Mouse (Mus musculus) stomach, embryonic 14.5 days (tissue): ENCODE measurements around the gene Pde4b. TPM values are rescaled to one million over a fixed set of nuclear protein-coding genes. Genes with fewer than 3 reads are reported as not detected.

Experiments
- ATAC-seq: fragments of 200-750 bp; cut with Nextera tagmentation; 2 replicates; pipeline ENCODE4 v1.8.0; 2017; ENCODE audit warnings: low read depth, moderate TSS enrichment; ENCODE audit not compliant: insufficient number of reproducible peaks, insufficient read depth, low FRiP score
- H3K27ac ChIP-seq: fragments of 300-500 bp; sonication (generic); 2 replicates; pipeline ENCODE4 v1.5.1; 2014; ENCODE audit warnings: mild to moderate bottlenecking, low read length, moderate library complexity, mixed read lengths
- H3K27me3 ChIP-seq: fragments of 300-500 bp; sonication (generic); 2 replicates; pipeline ENCODE4 v1.6.1; 2014; ENCODE audit warnings: low read length, control low read depth, mixed read lengths; ENCODE audit not compliant: control insufficient read depth, insufficient read depth
- H3K36me3 ChIP-seq: fragments of 300-500 bp; sonication (generic); 2 replicates; pipeline ENCODE4 v1.6.1; 2014; ENCODE audit warnings: mild to moderate bottlenecking, control low read depth, low read length, moderate library complexity, mixed read lengths; ENCODE audit not compliant: control insufficient read depth, insufficient read depth
- H3K4me1 ChIP-seq: fragments of 300-500 bp; sonication (generic); 2 replicates; pipeline ENCODE4 v1.6.1; 2014; ENCODE audit warnings: low read length, control low read depth, mixed read lengths; ENCODE audit not compliant: control insufficient read depth, insufficient read depth
- H3K4me2 ChIP-seq: fragments of 300-500 bp; sonication (generic); replicated peaks from 2 replicates; pipeline ENCODE4 v1.6.1; 2014; ENCODE audit warnings: low read depth, low read length, control low read depth
- H3K4me3 ChIP-seq: fragments of 300-500 bp; sonication (generic); 2 replicates; pipeline ENCODE4 v1.5.1; 2014; ENCODE audit warnings: low read depth, low read length, control low read depth
- H3K9ac ChIP-seq: fragments of 300-500 bp; sonication (generic); replicated peaks from 2 replicates; pipeline ENCODE4 v1.6.1; 2014; ENCODE audit warnings: low read depth, mild to moderate bottlenecking, control low read depth, low read length, moderate library complexity, mixed read lengths
- H3K9me3 ChIP-seq: fragments of 300-500 bp; sonication (generic); 2 replicates; pipeline ENCODE4 v1.6.1; 2016; ENCODE audit warnings: low read depth, low read length, control low read depth; ENCODE audit not compliant: control insufficient read depth
- WGBS: fragments of 180-500 bp; shearing (Covaris S2); extraction: QIAGEN DNeasy Blood & Tissue Kit; methylation state at CpG from one replicate; pipeline ENCODE4 v1.1.7; 2014; 5-methylcytosine and 5-hydroxymethylcytosine counted together
- polyA plus RNA-seq: library from polyadenylated mRNA; unstranded; fragments of >200 nt; fragmentation: Nextera tagmentation; extraction: Ambion mirVana; gene quantifications from 2 replicates; pipeline ENCODE4 v1.2.1, GENCODE M21; 2014

Gene Pde4b
- polyA plus RNA-seq, 1 experiment from 2014 or later: 16.5 TPM

DNA sequence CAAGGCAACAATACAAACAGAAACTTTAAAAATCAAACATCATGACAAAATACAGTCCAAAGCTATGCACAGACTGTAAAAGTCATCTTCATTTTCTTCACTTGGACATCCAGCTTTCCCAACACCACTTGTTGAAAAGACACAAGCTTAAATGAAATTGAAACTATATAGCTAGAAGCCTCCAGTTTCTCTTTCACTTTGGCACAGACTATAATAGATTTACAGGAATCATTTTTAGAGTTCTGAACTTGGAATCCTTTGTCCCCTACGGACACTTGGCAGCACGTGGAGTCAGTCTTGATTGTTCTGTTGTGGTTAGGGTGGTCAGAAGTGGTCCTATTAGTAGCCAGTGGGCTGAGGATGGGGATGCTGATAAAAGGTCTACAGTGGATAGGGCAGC, 191.6 kb downstream of the Pde4b start:
- no peak overlapping the region for H3K9ac ChIP-seq
- 86% methylated on average over 2 of the region's 2 CpGs for WGBS
- no peaks in the 10 kb centered on the region for H3K9me3 ChIP-seq
- no peaks in the 10 kb centered on the region for H3K4me1 ChIP-seq
- ATAC-seq: no peak
- H3K4me3 ChIP-seq: no peak overlapping the region
- H3K36me3 ChIP-seq: no peaks in the 10 kb centered on the region
- H3K27me3 ChIP-seq: no peaks in the 10 kb centered on the region
- no peak overlapping the region for H3K4me2 ChIP-seq
- H3K27ac ChIP-seq: no peak overlapping the region

DNA sequence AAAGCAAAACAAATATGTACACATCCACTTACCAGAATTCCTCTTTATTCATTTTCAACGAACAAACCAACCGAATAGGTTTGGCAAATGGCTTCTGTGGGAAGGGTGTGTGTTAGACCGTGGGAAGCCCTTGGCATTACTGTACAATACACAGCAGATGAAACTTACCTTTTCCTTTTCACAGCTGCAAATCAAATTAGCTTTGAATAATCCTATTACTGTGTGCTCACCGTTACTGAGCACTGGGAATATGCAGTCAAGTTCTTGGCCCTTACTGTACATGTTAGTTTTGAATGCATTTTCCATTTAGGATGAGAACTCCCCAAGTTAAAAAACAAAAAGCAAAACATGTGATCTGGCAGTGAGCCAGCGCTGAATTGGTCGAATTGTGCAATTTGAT, 199.8 kb downstream of the Pde4b start:
- H3K27ac ChIP-seq: no peak overlapping the region
- no peak overlapping the region for H3K4me3 ChIP-seq
- H3K36me3 ChIP-seq: no peaks in the 10 kb centered on the region
- no peak for ATAC-seq
- no peaks in the 10 kb centered on the region for H3K9me3 ChIP-seq
- WGBS: 69% methylated on average over 6 of the region's 6 CpGs
- H3K4me1 ChIP-seq: no peaks in the 10 kb centered on the region
- H3K27me3 ChIP-seq: no peaks in the 10 kb centered on the region
- no peak overlapping the region for H3K4me2 ChIP-seq
- H3K9ac ChIP-seq: no peak overlapping the region

DNA sequence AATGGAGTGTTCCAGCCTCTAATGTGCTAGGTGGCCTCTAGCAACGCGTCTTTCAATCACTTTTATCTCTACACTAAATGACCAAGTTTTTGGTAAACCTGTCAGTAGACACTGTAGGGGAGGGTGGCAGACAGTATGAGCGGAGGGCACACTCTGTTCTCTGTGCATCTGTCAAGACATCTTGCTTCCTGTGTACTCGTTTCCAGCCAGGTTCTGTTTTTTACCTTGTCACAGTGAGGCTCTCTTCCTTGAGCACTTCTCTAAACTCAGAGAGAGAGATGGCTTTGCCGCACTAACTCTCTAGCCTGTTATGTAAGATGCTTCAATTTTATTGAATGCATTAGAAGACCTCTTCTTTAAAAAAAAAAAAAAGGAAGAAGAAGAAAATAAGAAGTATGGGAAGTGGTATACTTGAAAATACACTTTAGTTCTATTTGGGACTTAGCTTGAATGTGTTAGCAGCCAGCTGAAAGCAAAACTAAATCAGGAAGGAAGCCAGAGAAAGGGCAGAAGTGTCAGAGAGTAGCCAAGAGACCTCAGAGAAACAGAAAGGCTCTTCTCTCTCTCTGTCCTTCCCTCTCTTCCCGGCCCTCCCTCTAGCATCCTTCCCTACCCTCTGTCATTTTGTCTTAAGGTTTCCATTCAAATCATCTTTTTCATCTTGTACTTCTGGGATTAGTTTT, 202.8 kb downstream of the Pde4b start:
- Histone ChIP-seq H3K4me2 (no peak overlapping the region), H3K36me3 (no peaks in the 10 kb centered on the region), H3K27ac (no peak overlapping the region), H3K27me3 (no peaks in the 10 kb centered on the region), H3K4me1 (no peaks in the 10 kb centered on the region), H3K9me3 (no peaks in the 10 kb centered on the region), H3K4me3 (no peak overlapping the region), H3K9ac (no peak overlapping the region)
- WGBS: 70% methylated on average over 6 of the region's 6 CpGs
- no peak for ATAC-seq

DNA sequence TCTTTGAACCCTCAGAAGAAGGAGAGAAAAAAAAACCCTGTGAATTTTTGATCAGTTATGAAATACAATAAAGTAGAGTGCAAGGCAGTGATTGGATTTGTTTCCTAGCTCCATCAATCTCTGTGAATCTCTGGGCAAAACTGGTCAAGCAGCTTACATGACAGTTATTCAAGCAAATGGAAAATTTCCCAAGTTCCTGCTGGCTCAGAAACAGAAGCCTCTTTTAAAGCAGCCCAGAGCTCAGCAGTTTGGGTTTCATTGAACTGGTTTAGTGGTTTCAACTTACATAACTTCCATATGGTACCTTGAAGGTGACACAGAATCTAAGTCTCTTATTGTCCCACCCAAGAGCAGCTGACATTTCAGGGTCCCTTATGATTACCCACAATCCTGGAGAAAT, 210.2 kb downstream of the Pde4b start:
- Histone ChIP-seq H3K27ac (no peak overlapping the region), H3K4me2 (no peak overlapping the region), H3K27me3 (no peaks in the 10 kb centered on the region), H3K36me3 (no peaks in the 10 kb centered on the region), H3K4me3 (no peak overlapping the region), H3K9me3 (no peaks in the 10 kb centered on the region), H3K4me1 (no peaks in the 10 kb centered on the region), H3K9ac (no peak overlapping the region)
- no peak for ATAC-seq

DNA sequence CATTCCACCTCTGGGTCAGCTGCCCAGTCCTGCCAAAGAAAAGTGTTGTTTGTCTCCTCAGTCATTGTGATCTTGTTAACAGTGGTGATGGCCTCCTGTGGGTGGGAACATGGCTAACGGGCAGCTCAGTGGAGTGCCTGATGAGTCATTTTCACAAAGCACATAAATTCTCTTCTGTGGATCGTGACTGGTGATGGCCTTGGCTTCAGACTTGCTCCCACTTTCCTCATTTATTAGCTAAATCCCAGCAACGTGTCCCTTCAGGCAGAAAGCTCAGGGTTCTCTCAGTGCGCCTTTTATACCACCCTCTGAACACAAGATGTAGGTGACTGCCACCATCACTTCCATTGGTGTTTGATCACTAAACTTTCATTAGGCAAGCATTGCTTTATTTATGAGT, 215.2 kb downstream of the Pde4b start:
- H3K4me3 ChIP-seq: no peak overlapping the region
- H3K36me3 ChIP-seq: no peaks in the 10 kb centered on the region
- H3K4me2 ChIP-seq: no peak overlapping the region
- no peak overlapping the region for H3K27ac ChIP-seq
- no peaks in the 10 kb centered on the region for H3K4me1 ChIP-seq
- no peaks in the 10 kb centered on the region for H3K9me3 ChIP-seq
- no peak overlapping the region for H3K9ac ChIP-seq
- H3K27me3 ChIP-seq: no peaks in the 10 kb centered on the region
- WGBS: 64% methylated on average over 4 of the region's 4 CpGs
- ATAC-seq: no peak

DNA sequence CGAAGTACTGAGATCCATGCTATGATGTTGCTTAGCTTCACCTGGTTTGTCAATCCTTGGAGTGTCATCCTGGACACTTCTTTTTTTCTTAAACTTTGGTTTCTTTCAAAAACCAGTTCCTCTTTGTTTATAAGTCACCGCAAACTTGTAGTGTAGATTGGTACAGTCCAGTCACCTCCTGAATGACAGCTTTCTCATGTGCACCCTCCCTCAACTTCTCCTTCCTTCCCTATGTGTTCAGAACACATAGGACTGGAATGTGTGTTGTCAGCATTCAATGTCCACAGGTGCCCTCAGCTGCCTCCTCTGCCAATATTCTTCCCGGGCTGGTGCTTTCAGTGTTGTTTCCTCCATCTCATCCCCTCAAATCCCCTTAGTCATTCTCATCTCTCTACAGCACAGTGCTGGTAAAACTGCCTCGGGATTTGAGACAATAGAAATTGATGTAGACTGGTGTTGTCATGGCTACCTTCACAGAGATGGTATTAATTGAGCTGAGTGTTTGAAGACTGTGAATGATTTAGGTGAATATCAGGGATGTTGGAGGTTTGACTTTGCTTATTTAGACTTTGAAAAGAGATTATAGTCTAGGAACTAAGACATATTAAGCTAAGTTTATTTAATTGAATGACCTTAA, 220.4 kb downstream of the Pde4b start:
- H3K9me3 ChIP-seq: no peaks in the 10 kb centered on the region
- no peak overlapping the region for H3K9ac ChIP-seq
- H3K4me3 ChIP-seq: no peak overlapping the region
- ATAC-seq: no peak
- no peak overlapping the region for H3K4me2 ChIP-seq
- no peaks in the 10 kb centered on the region for H3K4me1 ChIP-seq
- H3K27ac ChIP-seq: no peak overlapping the region
- H3K36me3 ChIP-seq: no peaks in the 10 kb centered on the region
- 61% methylated on average over 4 of the region's 4 CpGs for WGBS
- no peaks in the 10 kb centered on the region for H3K27me3 ChIP-seq

DNA sequence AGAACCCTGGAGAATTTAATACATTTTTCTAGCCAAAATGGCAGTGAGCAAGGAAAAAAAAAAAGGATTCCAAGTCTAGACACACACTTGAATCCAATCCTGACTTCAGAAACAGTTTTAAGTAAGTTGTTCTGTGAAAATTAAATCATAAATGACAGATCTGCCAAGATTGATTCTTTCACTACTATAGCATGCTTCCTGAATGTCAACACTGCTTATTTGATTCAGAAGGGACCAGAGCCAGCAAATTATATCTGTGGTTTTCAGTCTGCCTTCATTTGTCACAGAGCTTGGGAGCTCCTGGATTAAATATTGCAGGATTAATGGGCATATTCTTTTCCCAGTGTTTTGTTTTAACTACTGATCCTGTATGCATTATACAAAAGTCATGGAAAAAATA, 223.3 kb downstream of the Pde4b start:
- no peaks in the 10 kb centered on the region for H3K4me1 ChIP-seq
- H3K9ac ChIP-seq: no peak overlapping the region
- H3K27me3 ChIP-seq: no peaks in the 10 kb centered on the region
- no peak overlapping the region for H3K4me2 ChIP-seq
- ATAC-seq: no peak
- H3K9me3 ChIP-seq: no peaks in the 10 kb centered on the region
- no peaks in the 10 kb centered on the region for H3K36me3 ChIP-seq
- no peak overlapping the region for H3K27ac ChIP-seq
- no peak overlapping the region for H3K4me3 ChIP-seq

DNA sequence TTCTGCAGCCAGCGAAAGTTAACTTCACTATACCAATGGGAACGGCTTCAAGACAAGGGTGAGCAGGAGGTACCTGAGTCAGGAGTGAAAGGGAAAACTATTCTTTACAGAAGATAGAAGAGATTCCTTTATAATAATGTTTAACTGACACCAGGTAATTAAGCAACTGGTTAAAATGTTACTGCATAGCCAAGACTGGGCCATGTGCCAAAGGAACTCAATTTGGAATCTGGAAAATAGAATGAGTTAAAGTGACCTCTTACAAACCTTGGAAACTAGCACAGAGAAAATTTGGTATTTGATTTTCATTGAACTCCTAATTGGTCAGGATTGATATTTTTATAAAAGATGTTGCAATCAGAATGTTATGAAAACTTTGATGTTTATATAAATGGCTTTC, 228.7 kb downstream of the Pde4b start:
- H3K36me3 ChIP-seq: no peaks in the 10 kb centered on the region
- no peaks in the 10 kb centered on the region for H3K9me3 ChIP-seq
- 71% methylated on average over 2 of the region's 2 CpGs for WGBS
- no peak overlapping the region for H3K4me2 ChIP-seq
- ATAC-seq: no peak
- H3K9ac ChIP-seq: no peak overlapping the region
- no peaks in the 10 kb centered on the region; the same call in 1 of the 2 replicates for H3K4me1 ChIP-seq
- H3K4me3 ChIP-seq: no peak overlapping the region
- no peak overlapping the region for H3K27ac ChIP-seq
- H3K27me3 ChIP-seq: no peaks in the 10 kb centered on the region
